In genomic region chr9:97133178-97133577, GRCm38 (mm10) we compare ENCODE assay signal across 16 mouse cellular contexts. TPM values are rescaled to one million over a fixed set of nuclear protein-coding genes. Genes with fewer than 3 reads are reported as not detected.
A peak's percentile ranks its signal among the peaks of the same experiment; 100 is the strongest.
DNase-seq lines count a peak whose midpoint lies in the region; ATAC-seq and TF ChIP-seq lines count a peak whose summit lies in the region.
"Had no signal": no experiment of that assay in that cellular context is flagged by ENCODE, and none has a peak within 500 bp of the region (broad histone marks: within the 10 kb centered on the region; RNA-seq: fewer than 3 reads in every experiment).

No protein-coding gene starts in this region.

- H3K36me3 ChIP-seq in kidney, embryonic 16.5 days (ENCODE audit: insufficient read depth, low read length) = no peaks in the 10 kb centered on the region
- no peaks in the 10 kb centered on the region for H3K36me3 ChIP-seq in lung, embryonic 14.5 days (ENCODE audit: insufficient read depth)
- H3K36me3 ChIP-seq in midbrain, embryonic 15.5 days (replicated peaks) = no peaks in the 10 kb centered on the region
- H3K36me3 ChIP-seq: heart, embryonic 15.5 days; hindbrain, embryonic 15.5 days; liver, embryonic 13.5 days had no signal

- no peak overlapping the region for H3K4me2 ChIP-seq in kidney, embryonic 16.5 days (replicated peaks; ENCODE audit: low read depth, low read length)
- no peak overlapping the region for H3K4me2 ChIP-seq in lung, embryonic 14.5 days
- no peak overlapping the region for H3K4me2 ChIP-seq in midbrain, embryonic 15.5 days
- H3K4me2 ChIP-seq: heart, embryonic 15.5 days; hindbrain, embryonic 15.5 days; liver, embryonic 13.5 days; midbrain, embryonic 11.5 days had no signal

- H3K27ac ChIP-seq in kidney, embryonic 16.5 days (ENCODE audit: low read length) = no peak overlapping the region
- H3K27ac ChIP-seq in lung, embryonic 14.5 days (ENCODE audit: low read depth) = no peak overlapping the region
- no peak overlapping the region for H3K27ac ChIP-seq in midbrain, embryonic 15.5 days
- H3K27ac ChIP-seq: heart, embryonic 15.5 days; hindbrain, embryonic 15.5 days; liver, embryonic 13.5 days had no signal

- H3K27me3 ChIP-seq in kidney, embryonic 16.5 days (ENCODE audit: insufficient read depth, low read length) = no peaks in the 10 kb centered on the region
- H3K27me3 ChIP-seq in lung, embryonic 14.5 days (ENCODE audit: insufficient read depth, low read length) = no peaks in the 10 kb centered on the region
- no peaks in the 10 kb centered on the region for H3K27me3 ChIP-seq in midbrain, embryonic 15.5 days (replicated peaks)
- H3K27me3 ChIP-seq: heart, embryonic 15.5 days; hindbrain, embryonic 15.5 days had no signal

- H3K9ac ChIP-seq in kidney, embryonic 16.5 days (replicated peaks; ENCODE audit: low read length) = no peak overlapping the region
- H3K9ac ChIP-seq in lung, embryonic 14.5 days = no peak overlapping the region
- H3K9ac ChIP-seq in midbrain, embryonic 15.5 days = no peak overlapping the region
- H3K9ac ChIP-seq: heart, embryonic 15.5 days; hindbrain, embryonic 15.5 days; liver, embryonic 13.5 days had no signal

- 0 out of 2 replicates have a peak, but pooled peaks have one; percentile 23 for ATAC-seq in kidney, embryonic 16.5 days (ENCODE audit: low FRiP score, low TSS enrichment)
- ATAC-seq in lung, embryonic 14.5 days (ENCODE audit: insufficient read depth) = 0 out of 2 replicates have a peak, but pooled peaks have one; percentile 17
- ATAC-seq in midbrain, embryonic 15.5 days (replicated peaks) = no peak
- ATAC-seq: CD4-positive, CD25-positive, alpha-beta regulatory T cell, adult 4 months had no signal

- H3K9me3 ChIP-seq in kidney, embryonic 16.5 days (ENCODE audit: low read length) = no peaks in the 10 kb centered on the region
- no peaks in the 10 kb centered on the region for H3K9me3 ChIP-seq in lung, embryonic 14.5 days (ENCODE audit: low read depth, low read length)
- H3K9me3 ChIP-seq in midbrain, embryonic 15.5 days = no peaks in the 10 kb centered on the region
- H3K9me3 ChIP-seq: heart, embryonic 15.5 days; hindbrain, embryonic 15.5 days; liver, embryonic 13.5 days had no signal

- peak; percentile 21 for DNase-seq in ovary, adult 18-20 months (ENCODE audit: low spot score)
- no peak for DNase-seq in ovary, postnatal 10 days (ENCODE audit: low spot score)
- DNase-seq in lung, embryonic 14.5 days = no peak
- DNase-seq in testis, postnatal 10 days (ENCODE audit: low spot score) = peak; percentile 73
- DNase-seq in cerebellum, adult 18-20 months = no peak
- no peak for DNase-seq in adrenal gland, adult 18-20 months (ENCODE audit: low spot score in 2 of 2)
- DNase-seq: adrenal gland, postnatal 14 days; gastrocnemius, postnatal 14 days; liver, embryonic 13.5 days; right cerebral cortex, adult 18-20 months had no signal

- WGBS in kidney, embryonic 16.5 days = 53% methylated on average over 8 of the region's 8 CpGs
- WGBS in lung, embryonic 14.5 days = 38% methylated on average over 8 of the region's 8 CpGs
- WGBS in midbrain, embryonic 15.5 days = 67% methylated on average over 8 of the region's 8 CpGs

- H3K4me1 ChIP-seq in kidney, embryonic 16.5 days (ENCODE audit: insufficient read depth, low read length) = no peaks in the 10 kb centered on the region; the same call in 1 of the 2 replicates
- no peaks in the 10 kb centered on the region for H3K4me1 ChIP-seq in lung, embryonic 14.5 days (ENCODE audit: insufficient read depth)
- H3K4me1 ChIP-seq in midbrain, embryonic 15.5 days = no peaks in the 10 kb centered on the region
- H3K4me1 ChIP-seq: heart, embryonic 15.5 days; hindbrain, embryonic 15.5 days; liver, embryonic 13.5 days had no signal

- no peak overlapping the region for H3K4me3 ChIP-seq in kidney, embryonic 16.5 days (ENCODE audit: low read length)
- no peak overlapping the region for H3K4me3 ChIP-seq in lung, embryonic 14.5 days (ENCODE audit: low read depth, low read length)
- H3K4me3 ChIP-seq in midbrain, embryonic 15.5 days = no peak overlapping the region
- H3K4me3 ChIP-seq: heart, embryonic 15.5 days; hindbrain, embryonic 15.5 days; liver, embryonic 13.5 days had no signal

- TF ChIP-seq CTCF in lung, embryonic 14.5 days (IDR thresholded peaks at IDR 0.05; ENCODE audit: low read depth) = no peak

RNA-seq across cellular contexts. Expression of gene Slc25a36, which starts 22.2 kb away (rescaled TPM):
- polyA plus RNA-seq in kidney, embryonic 16.5 days (2015; fragmentation: Nextera tagmentation; extraction: Ambion mirVana) = 64.4 and 76.5 TPM in 2 replicates
- polyA plus RNA-seq in lung, embryonic 14.5 days (2014; fragmentation: Nextera tagmentation; extraction: Ambion mirVana) = 97.0 and 102 TPM in 2 replicates
- 10 to 100 TPM; 61.0 to 63.9 TPM for total RNA-seq in adrenal gland, adult 18-20 months (2021)
- polyA plus RNA-seq in midbrain, embryonic 15.5 days (2015; fragmentation: Nextera tagmentation; extraction: Ambion mirVana) = 68.4 and 76.7 TPM in 2 replicates

Comparison
In these comparisons a context has a peak if more than half of its experiments do, and no peak if none do; other contexts are left out.
1. DNase-seq: peak in ovary, adult 18-20 months (single experiment) and testis, postnatal 10 days (single experiment); none in ovary, postnatal 10 days (single experiment), lung, embryonic 14.5 days (single experiment), cerebellum, adult 18-20 months (0 of 2) and adrenal gland, adult 18-20 months (0 of 2).